Mouse (Mus musculus): Measurements from ENCODE around the gene Trim65.
A peak's percentile ranks its signal among the peaks of the same experiment; 100 is the strongest.
"Not testable (repeated sequence)": the region's sequence is repeated elsewhere in the genome, so short reads cannot be mapped to it uniquely, and the experiment has no call there.

The Trim65 gene

DNA sequence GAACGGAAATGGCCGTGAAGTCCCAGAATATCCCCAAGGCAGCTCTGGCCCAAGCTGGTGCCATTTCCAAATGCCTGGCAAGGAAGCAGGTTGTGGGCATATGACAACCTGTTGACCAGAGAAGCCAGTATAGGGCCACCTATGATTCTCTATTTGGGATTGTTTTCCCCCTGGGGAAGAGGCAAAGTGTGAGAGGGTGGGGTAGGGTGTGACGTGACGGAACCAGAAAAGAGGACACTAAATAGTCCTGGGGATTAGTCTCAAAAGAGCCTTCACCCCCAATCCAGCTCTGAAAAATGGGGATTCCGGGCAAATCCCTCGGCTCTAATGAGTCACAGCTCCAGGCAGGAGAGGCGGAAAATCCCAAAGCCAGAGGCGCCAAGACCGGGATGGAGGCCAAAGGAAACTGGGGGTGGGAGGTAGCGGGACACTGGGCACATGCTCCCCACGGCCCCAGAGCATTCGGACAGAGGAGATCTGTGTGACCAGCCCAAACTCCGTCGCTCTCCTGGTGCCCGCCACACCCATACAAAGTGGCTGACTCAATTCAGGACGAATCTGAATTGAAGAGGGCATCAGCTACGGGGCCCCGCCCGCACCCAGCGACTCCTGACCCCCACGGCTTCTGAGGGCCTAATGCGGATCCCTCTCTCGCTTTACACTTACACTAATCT lies 22.3 kb downstream of the Trim65 start:
- DNase-seq (ENCODE audit: extremely low spot score, low spot score), result no peak

GRCm38 (mm10) chr11:116107777-116108285 lies 23.1 kb downstream of the Trim65 start:
- DNase-seq (ENCODE audit: extremely low spot score, low spot score), result peak; percentile 42

DNA sequence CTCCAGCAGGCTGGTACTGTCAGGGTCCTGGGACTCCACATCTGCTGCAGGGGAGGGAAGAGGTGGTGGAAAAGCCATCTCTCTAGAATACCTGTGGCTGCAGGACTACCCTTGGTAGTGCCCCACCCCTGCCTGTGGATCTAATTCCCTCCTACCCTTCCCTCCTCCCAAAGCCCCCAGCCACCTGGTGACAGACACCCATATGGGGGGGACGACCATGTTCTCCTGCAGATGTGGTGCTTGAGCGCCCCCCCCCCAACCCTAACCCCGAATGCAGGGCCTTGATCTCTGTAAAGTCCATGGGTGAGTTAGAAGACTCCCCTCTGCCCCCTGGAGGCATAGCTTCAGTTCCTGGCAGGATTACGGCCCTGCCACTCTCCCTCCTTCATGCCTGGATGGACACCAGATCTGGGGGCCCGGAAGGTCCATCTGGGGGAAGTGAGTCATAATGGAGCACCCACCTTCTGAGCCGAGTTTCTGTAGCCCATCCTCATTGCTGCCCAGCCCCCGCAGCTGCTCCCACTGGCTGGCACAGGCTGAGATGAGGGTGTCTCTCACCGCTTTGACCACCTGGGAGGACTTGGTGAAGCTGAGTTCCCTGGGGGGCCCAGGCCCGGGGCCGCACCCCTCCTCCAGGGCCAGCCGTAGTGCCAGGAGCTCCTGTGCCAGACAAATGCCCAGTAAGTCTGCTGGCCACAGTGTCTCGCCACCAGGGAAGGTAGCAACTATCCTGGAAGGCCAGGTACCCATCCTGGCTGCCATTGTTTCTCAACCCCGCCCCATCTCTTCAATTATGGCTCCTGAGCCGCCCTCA lies 23.8 kb downstream of the Trim65 start:
- no peak for DNase-seq (ENCODE audit: extremely low spot score, low spot score)

GRCm38 (mm10) chr11:116106154-116106962 lies 24.6 kb downstream of the Trim65 start:
- peak; percentile 50 for DNase-seq (ENCODE audit: extremely low spot score, low spot score)

DNA sequence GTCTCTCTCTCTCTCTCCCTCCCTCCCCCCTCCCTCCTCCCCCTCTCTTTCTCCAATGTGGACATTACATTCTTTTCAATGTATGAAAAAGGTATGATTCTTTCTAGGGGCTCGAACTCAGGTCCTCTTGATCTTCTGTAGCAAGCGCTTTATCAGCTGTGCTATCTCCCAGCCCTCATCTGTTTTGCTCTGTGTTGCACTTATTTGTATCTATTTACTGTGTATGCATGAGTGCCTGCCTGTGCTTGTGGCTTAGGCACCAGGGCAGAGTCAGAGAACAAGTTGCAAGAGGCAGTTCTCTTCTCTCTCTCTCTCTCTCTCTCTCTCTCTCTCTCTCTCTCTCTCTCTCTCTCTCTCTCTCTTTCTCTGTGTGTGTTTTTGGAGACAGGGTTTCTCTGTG lies 25.9 kb downstream of the Trim65 start:
- no peak for DNase-seq (ENCODE audit: extremely low spot score, low spot score)

DNA sequence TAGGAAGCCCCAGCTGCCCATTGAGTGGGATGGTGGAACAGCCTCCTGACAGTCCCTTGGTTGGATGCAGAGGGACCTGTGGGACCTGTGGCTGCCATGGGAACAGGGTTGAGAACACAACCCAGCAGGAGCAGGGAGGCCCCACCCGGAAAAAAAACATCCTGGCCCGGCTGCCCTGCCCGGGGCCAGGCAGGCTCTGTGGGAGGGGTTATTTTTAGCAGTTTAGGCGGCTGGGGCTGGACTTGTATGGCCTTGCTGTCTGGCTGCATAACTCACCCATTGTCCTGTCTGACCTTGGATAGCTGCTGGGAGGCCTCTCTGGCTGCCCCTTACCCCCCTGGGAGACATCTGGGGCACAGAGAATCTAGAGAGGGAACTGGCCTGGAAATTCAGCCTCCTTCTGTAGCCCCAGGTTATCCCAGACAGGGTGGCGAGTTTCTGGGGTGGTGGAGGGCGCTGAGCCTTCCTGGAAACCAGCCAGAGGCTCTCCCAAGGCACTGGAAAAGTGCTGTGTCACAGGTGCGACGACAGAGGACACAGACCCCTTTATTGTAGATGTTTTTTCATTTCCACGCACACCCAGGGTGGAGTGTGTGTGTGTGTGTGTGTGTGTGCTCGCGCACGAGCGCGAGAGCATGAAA lies 26.8 kb downstream of the Trim65 start:
- peak; percentile 56 for DNase-seq (ENCODE audit: extremely low spot score, low spot score)

GRCm38 (mm10) chr11:116103572-116103971 lies 27.4 kb downstream of the Trim65 start:
- DNase-seq (ENCODE audit: extremely low spot score, low spot score), result no peak

DNA sequence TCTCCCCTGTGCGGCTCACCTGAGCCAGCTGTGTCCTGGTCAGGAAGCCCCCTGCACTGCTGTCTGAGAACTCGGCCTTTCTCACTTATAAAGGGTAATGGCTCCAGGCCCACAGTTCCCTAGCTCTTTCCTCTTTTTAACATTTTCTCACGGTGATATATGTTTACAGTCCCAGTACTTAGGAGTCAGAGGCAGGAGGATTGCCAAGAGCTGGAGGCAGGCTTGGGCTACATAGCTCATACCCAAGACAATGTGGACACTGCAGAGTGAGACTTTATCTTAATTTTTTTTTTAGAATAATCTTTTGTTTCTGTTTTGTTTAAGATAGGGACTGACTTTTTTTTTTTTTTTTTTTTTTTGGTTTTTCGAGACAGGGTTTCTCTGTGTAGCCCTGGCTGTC lies 28.5 kb downstream of the Trim65 start:
- no peak for DNase-seq (ENCODE audit: extremely low spot score, low spot score)

GRCm38 (mm10) chr11:116101931-116102381 lies 29.0 kb downstream of the Trim65 start:
- DNase-seq (ENCODE audit: extremely low spot score, low spot score), result no peak

DNA sequence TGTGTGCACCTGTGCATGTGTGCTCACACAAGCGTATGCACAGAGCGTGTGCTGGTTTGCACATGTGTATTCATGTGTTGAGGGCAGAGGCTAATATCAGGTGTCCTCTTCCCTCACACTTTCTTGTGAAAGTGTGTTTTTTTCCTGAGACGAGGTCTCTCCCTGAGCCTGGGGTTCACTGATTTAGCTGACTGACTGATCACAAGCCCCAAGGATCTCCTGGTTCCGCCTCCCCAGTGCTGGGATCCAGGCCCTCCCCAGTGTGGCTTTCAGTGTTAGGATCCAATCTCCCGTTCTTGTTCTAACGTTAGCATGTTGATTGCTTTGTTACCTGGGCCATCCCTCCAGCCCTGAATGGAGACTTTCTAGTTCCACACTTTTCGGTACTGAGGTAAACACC lies 30.1 kb downstream of the Trim65 start:
- DNase-seq (ENCODE audit: extremely low spot score, low spot score), result no peak

- DNase-seq (ENCODE audit: extremely low spot score, low spot score), result no peak
These were observed 30.5 kb downstream of the Trim65 start for GRCm38 (mm10) chr11:116100385-116100784.

GRCm38 (mm10) chr11:116099462-116099861 lies 31.5 kb downstream of the Trim65 start:
- DNase-seq (ENCODE audit: extremely low spot score, low spot score), result no peak

DNA sequence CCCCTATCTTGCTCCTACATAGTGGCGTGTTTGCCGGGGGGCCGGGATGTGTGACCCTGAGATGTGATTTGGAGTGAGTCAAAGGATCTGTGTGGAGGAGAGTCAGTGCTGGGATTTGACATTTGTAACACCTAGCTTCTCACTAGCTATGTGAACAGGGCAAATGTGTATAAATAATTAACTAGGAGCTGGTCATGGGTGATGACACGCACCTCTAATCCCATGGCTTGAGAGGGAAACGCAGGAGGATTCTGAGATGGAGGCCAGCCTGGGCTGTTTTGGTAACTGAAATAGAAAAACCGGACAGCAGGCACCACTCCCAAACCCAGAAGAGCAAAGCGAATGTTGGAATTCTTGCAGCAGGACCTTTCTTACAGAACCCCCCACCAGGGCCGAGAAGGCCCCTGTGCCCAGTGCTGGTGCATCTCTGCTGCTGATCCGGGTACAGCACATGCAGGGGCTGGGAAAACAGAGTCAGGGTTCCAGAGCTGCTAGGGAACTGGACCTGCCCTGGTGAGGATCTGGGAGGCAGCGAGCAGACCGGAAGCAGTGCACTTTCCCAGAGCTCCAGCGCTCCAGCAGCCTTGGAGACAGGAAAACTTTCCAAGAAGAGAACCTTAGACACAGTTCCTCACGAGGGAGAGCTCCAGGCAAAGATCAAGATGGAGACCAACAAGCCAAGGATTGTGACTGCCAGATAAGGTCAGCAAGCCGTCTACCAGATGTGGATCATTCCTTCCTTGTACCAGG lies 32.0 kb downstream of the Trim65 start:
- DNase-seq (ENCODE audit: extremely low spot score, low spot score), result no peak

GRCm38 (mm10) chr11:116096213-116097108 lies 34.5 kb downstream of the Trim65 start:
- DNase-seq (ENCODE audit: extremely low spot score, low spot score), result no peak

GRCm38 (mm10) chr11:116095573-116095972 lies 35.4 kb downstream of the Trim65 start:
- no peak for DNase-seq (ENCODE audit: extremely low spot score, low spot score)

DNA sequence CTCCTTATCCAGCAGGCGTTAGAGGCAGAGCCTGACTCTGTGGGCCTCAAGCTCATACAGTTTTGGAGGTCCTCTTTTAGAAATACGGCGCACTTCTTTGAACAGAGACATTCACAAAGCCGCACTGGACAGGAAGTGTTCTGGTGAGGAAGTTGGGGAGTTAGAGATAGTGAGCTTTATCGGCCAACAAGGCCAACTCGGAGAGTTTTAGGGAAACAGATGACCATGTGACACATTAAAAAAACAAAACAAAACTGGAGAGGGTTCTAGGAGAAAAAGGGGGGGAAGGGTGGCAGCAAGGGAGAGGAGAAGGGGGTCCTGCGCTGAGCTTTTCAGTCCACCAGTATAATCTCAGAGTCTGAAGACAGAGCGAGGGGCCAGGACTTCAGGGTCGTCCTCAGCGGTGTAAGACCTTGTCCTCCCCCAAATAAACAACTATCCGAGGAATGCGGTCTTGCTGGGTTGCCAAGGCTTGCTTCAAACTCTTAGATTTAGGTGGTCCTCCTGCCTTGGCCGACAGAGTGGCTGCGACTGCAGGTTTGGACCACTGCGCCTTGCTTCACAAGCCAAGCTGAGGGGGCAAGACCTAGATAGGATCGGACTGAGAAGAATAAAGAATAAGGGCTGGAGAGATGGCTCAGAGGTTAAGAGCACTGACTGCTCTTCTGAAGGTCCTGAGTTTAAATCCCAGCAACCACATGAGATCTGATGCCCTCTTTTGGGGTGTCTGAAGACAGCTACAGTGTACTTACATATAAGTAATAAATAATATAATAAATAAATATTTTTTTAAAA lies 37.0 kb downstream of the Trim65 start:
- DNase-seq (ENCODE audit: extremely low spot score, low spot score), result no peak

DNA sequence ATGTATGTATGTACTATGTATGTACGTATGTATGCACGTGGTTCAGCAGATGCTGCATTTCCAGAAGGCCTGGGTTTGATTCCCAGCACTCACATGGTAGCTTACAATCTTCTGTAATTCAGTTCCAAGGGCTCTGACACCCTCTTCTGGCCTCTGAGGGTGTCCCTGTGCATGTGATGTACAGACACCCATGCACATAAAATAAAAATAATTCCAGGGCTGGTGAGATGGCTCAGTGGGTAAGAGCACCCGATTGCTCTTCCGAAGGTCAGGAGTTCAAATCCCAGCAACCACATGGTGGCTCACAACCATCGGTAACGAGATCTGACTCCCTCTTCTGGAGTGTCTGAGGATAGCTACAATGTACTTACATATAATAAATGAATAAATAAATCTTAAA lies 38.0 kb downstream of the Trim65 start:
- not testable (repeated sequence) for DNase-seq (ENCODE audit: extremely low spot score, low spot score)

- DNase-seq (ENCODE audit: extremely low spot score, low spot score), result no peak
These were observed 39.3 kb downstream of the Trim65 start for GRCm38 (mm10) chr11:116091591-116091990.

GRCm38 (mm10) chr11:116089545-116089944 lies 41.4 kb downstream of the Trim65 start:
- no peak for DNase-seq (ENCODE audit: extremely low spot score, low spot score)

Data from neural tube, embryonic 10.5 days (tissue).